Mouse (Mus musculus): ENCODE results near the gene Hinfp. TPM values are rescaled to one million over a fixed set of nuclear protein-coding genes. Genes with fewer than 3 reads are reported as not detected.
A peak's percentile ranks its signal among the peaks of the same experiment; 100 is the strongest.

Gene Hinfp
- polyA plus RNA-seq, 1 experiment, result 0.57 TPM

DNA sequence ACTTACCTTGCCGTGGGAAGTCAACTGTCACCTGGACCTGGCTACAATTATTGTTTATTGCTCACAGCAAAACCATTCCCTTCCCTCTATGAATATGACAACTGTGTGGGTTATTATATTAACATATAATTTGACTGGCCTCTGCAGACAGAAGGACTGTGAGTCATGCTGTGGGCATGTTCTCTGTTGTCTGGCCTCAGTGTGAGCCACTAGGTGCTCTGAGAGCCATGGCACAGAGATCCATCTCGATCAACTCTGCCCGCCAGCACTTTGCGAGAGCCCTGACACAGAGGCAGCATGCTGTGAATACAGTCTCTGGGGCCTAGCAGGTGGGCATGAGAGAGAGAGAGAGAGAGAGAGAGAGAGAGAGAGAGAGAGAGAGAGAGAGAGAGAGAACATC lies 35.5 kb downstream of the Hinfp start:
- Histone ChIP-seq H3K4me1 (ENCODE audit: control insufficient read depth) (peaks cover 25% of the 10 kb centered on the region), H3K36me3 (ENCODE audit: control insufficient read depth) (peaks cover 46% of the 10 kb centered on the region), H3K4me3 (replicated peaks) (no peak overlapping the region), H3K9me3 (ENCODE audit: control insufficient read depth, low read length) (peaks cover 3% of the 10 kb centered on the region; the same call in 1 of the 2 replicates), H3K27me3 (ENCODE audit: control insufficient read depth) (0 out of 2 replicates have a peak, but pooled peaks cover 3% of the 10 kb centered on the region)
- no peak for TF ChIP-seq GATA1 (IDR thresholded peaks at IDR 0.05; ENCODE audit: low read length)
- TF ChIP-seq TAL1 (IDR thresholded peaks at IDR 0.05; ENCODE audit: low read length), result no peak

DNA sequence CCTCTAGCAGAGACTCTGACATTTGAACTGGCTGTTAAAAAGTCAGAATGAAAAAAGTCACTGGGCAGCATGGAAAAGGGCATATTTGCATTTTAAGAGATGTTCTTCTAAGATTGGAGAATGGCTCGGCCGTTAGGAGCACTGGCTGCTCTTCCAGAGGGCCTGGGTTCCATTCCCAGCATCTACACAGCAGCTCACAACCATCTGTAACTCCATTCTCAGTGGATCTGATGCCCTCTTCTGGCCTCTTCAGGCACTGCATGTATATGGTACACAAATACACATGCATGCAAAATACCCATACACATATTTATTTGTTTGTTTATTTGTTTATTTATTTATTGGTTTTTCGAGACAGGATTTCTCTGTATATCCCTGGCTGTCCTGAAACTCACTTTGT lies 36.4 kb downstream of the Hinfp start:
- peaks cover 25% of the 10 kb centered on the region for H3K4me1 ChIP-seq (ENCODE audit: control insufficient read depth)

DNA sequence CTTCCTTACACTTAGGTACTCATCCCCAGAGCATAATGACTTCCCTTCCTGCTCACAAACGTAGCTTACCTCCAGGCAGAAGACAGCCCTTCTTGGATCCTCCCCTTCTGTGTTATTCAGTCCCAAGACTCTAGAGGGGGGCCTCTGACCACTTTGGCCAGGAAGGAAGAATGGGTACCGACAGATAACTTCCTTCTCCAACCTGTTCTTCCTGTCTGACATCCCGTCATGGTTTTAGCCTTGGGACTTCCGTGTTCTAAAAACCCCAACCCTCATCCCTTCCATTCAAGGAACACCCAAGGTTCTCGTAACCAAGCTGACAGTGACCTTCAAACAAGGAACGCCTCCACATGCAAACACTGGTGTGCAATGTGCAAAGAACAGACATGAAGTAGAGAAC lies 37.0 kb downstream of the Hinfp start, which contains the start of gene Nlrx1:
Gene Nlrx1 (minus strand): TSS at position 168 of the 400 bp plus-strand sequence.
- Histone ChIP-seq H3K9me3 (ENCODE audit: control insufficient read depth, low read length) (peaks cover 3% of the 10 kb centered on the region; the same call in 1 of the 2 replicates), H3K4me3 (replicated peaks) (peak within 1 kb of the TSS; percentile 71), H3K27me3 (ENCODE audit: control insufficient read depth) (0 out of 2 replicates have a peak, but pooled peaks cover 3% of the 10 kb centered on the region), H3K36me3 (ENCODE audit: control insufficient read depth) (peaks cover 31% of the 10 kb centered on the region), H3K4me1 (ENCODE audit: control insufficient read depth) (peaks cover 25% of the 10 kb centered on the region)
- TF ChIP-seq GATA1 (IDR thresholded peaks at IDR 0.05; ENCODE audit: low read length) (no peak), TAL1 (IDR thresholded peaks at IDR 0.05; ENCODE audit: low read length) (no peak)

More for the DNA sequence above, 36.4 kb downstream of the Hinfp start:
- no peak overlapping the region for H3K4me3 ChIP-seq (replicated peaks)
- H3K36me3 ChIP-seq (ENCODE audit: control insufficient read depth), result peaks cover 37% of the 10 kb centered on the region
- TF ChIP-seq TAL1 (IDR thresholded peaks at IDR 0.05; ENCODE audit: low read length), result no peak
- TF ChIP-seq GATA1 (IDR thresholded peaks at IDR 0.05; ENCODE audit: low read length), result no peak
- peaks cover 3% of the 10 kb centered on the region; the same call in 1 of the 2 replicates for H3K9me3 ChIP-seq (ENCODE audit: control insufficient read depth, low read length)
- 0 out of 2 replicates have a peak, but pooled peaks cover 3% of the 10 kb centered on the region for H3K27me3 ChIP-seq (ENCODE audit: control insufficient read depth)

DNA sequence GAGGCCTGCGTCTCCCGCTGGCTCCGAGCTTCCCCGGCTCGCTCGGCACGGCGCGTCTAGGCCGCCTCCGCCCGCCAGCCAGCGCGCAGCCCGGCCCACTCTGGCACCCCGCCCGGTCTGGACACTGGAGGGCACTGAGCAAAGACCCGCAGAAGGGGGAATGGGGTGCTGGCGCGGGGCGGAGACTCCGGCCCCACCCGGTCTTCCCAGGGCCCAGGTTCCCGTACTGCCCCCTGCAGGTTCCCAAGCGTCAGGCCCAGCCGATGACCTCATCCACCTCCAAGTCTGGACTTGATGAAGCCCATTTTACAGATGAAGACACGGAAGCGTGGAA lies 37.5 kb downstream of the Hinfp start:
- Histone ChIP-seq H3K4me3 (replicated peaks) (peak overlapping the region; percentile 71), H3K9me3 (ENCODE audit: control insufficient read depth, low read length) (peaks cover 3% of the 10 kb centered on the region; the same call in 1 of the 2 replicates), H3K27me3 (ENCODE audit: control insufficient read depth) (0 out of 2 replicates have a peak, but pooled peaks cover 3% of the 10 kb centered on the region), H3K36me3 (ENCODE audit: control insufficient read depth) (peaks cover 27% of the 10 kb centered on the region), H3K4me1 (ENCODE audit: control insufficient read depth) (peaks cover 25% of the 10 kb centered on the region)
- TF ChIP-seq TAL1 (IDR thresholded peaks at IDR 0.05; ENCODE audit: low read length) (no peak), GATA1 (IDR thresholded peaks at IDR 0.05; ENCODE audit: low read length) (no peak)

DNA sequence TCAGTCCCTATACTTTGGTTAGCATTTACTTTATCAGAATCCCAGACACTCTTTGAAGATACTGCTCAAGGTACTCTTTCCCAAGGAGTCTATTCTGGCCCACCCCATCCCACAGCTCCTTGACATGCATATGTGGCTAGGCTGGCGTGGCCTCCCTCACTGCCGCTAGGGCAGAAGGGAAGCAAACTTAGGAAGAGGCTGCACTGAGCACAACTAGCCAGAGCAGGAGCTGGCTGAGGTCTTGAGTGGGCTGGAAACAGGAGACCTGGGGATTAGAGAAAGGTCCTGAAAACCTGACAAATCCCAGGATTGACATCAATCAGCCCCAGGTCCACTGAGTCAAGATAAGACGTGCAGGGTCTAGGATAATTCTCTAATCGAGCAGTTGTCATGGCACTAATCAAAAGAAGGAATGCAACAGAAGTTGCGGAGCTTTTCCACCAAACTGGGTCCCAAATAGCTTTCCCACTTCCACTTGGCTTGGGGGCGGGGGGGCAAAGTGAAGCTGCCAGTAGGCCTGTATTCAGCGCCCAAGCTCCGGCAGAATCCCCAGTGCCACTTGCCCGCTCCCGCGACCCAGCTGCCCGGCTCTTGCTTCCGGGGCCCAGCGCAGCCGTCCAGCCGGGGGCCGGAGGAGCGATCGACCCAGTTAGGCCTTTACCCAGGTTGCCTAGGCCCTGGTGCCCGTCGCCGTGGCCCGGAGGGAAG lies 38.0 kb downstream of the Hinfp start:
- Histone ChIP-seq H3K4me3 (replicated peaks) (peak overlapping the region; percentile 71), H3K4me1 (ENCODE audit: control insufficient read depth) (peaks cover 23% of the 10 kb centered on the region), H3K36me3 (ENCODE audit: control insufficient read depth) (peaks cover 21% of the 10 kb centered on the region), H3K9me3 (ENCODE audit: control insufficient read depth, low read length) (peaks cover 3% of the 10 kb centered on the region; the same call in 1 of the 2 replicates), H3K27me3 (ENCODE audit: control insufficient read depth) (0 out of 2 replicates have a peak, but pooled peaks cover 3% of the 10 kb centered on the region)
- TF ChIP-seq TAL1 (IDR thresholded peaks at IDR 0.05; ENCODE audit: low read length) (no peak), GATA1 (IDR thresholded peaks at IDR 0.05; ENCODE audit: low read length) (no peak)

DNA sequence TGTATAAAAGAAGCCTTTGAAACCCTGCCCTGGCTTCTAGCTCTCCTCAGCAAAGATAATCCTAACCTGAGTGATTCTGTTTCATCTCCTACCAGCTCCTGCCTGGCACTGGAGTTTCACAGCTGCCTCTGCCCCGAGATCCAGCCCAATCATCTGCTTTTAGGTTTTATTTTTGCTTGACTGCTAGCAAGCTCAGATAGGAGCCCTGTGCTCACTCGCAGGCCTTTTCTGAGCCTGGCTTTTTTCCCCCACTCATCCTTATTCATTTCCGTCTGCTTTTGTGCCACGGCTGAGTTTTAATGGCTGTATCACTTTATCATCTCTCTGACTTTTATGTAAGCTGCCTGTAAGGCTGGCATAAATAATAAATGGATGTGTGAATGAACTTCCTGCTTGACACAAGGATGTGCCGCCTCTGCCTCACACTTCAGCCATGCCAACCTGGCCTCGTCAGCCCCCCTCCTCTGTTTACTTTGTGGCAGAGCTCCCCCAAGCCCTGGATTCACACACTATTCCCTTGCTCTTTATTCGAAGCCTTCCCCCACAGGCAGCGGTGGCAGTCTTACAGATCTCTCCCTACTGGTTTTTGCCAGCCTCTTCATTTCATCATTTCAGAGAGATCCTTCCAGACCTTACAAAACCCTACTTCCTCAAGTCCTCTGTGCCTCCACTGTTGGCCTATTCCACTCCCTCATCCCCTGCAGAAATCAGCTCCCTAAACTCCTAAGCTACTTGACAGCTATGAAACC lies 38.8 kb downstream of the Hinfp start:
- Histone ChIP-seq H3K36me3 (ENCODE audit: control insufficient read depth) (peaks cover 16% of the 10 kb centered on the region), H3K4me1 (ENCODE audit: control insufficient read depth) (peaks cover 22% of the 10 kb centered on the region), H3K27me3 (ENCODE audit: control insufficient read depth) (0 out of 2 replicates have a peak, but pooled peaks cover 3% of the 10 kb centered on the region), H3K9me3 (ENCODE audit: control insufficient read depth, low read length) (peaks cover 3% of the 10 kb centered on the region; the same call in 1 of the 2 replicates), H3K4me3 (replicated peaks) (no peak overlapping the region)
- no peak for TF ChIP-seq GATA1 (IDR thresholded peaks at IDR 0.05; ENCODE audit: low read length)
- TF ChIP-seq TAL1 (IDR thresholded peaks at IDR 0.05; ENCODE audit: low read length), result no peak

DNA sequence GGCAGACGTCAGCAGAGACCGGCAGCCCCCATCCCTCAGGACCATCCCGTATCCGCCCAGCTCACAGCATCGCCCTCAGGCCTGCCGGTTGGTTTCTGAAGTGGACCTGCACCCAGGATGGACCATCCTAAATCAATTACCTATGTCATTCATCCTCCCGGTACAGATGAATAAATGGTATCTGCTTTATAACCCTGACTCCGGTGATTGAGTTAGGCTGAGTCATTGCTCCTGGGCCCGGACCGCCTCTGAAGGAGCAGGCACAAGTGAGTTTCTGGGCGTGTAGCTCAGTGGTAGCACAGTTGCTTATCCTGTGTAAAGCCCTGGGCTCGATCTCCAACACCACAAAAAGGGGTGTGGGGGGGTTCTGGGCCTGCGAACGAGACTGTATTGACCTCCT lies 44.1 kb downstream of the Hinfp start:
- Histone ChIP-seq H3K36me3 (ENCODE audit: control insufficient read depth) (no peaks in the 10 kb centered on the region), H3K4me1 (ENCODE audit: control insufficient read depth) (no peaks in the 10 kb centered on the region; the same call in none of the 2 replicates)
- TF ChIP-seq TAL1 (IDR thresholded peaks at IDR 0.05; ENCODE audit: low read length) (no peak), GATA1 (IDR thresholded peaks at IDR 0.05; ENCODE audit: low read length) (no peak)

DNA sequence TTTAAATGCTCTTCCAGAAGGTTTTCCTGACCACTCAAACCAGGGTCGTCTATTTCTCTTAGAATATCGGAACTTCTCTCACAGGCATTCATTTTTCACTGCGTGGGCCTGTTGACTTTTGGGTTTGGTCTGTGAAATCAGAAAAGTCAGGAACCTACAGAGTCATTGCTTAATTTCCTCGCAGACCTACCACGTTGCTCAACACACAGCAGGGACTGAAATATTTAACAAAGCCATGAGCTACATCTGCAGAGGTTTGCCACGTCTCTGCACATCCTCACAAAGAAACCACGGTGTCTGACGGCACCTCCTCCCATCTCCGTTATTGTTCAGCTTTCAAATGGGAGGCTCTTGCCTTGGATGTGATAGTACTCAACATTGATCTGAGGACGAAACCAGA lies 46.5 kb downstream of the Hinfp start:
- no peaks in the 10 kb centered on the region; the same call in 1 of the 2 replicates for H3K4me1 ChIP-seq (ENCODE audit: control insufficient read depth)
- H3K27me3 ChIP-seq (ENCODE audit: control insufficient read depth), result no peaks in the 10 kb centered on the region
- H3K9me3 ChIP-seq (ENCODE audit: control insufficient read depth, low read length), result no peaks in the 10 kb centered on the region
- no peak overlapping the region for H3K4me3 ChIP-seq (replicated peaks)
- TF ChIP-seq GATA1 (IDR thresholded peaks at IDR 0.05; ENCODE audit: low read length), result no peak
- TF ChIP-seq TAL1 (IDR thresholded peaks at IDR 0.05; ENCODE audit: low read length), result no peak
- no peaks in the 10 kb centered on the region for H3K36me3 ChIP-seq (ENCODE audit: control insufficient read depth)

More for the DNA sequence above, 44.1 kb downstream of the Hinfp start:
- no peaks in the 10 kb centered on the region for H3K9me3 ChIP-seq (ENCODE audit: control insufficient read depth, low read length)
- no peak overlapping the region for H3K4me3 ChIP-seq (replicated peaks)
- H3K27me3 ChIP-seq (ENCODE audit: control insufficient read depth), result no peaks in the 10 kb centered on the region

DNA sequence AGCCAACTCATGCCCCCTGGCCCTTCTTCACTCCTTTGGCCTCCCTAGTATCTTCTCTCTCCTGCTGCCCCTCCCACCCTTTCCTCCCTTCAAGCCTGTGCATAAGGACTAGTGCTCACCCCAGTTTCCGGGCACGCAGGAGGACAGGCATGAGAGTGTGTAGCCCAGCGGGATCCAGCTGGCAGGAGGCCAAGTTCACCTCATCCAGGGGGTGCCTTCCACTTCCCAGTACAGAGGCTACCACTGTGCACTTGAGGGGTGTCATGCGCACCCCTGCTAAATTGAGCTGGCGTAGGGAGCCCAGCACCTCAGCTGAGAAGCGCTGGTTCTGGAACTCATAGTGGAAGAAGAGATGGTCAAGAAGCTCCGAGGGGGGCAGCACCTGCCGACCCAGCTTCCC lies 49.3 kb downstream of the Hinfp start:
- Histone ChIP-seq H3K4me3 (replicated peaks) (no peak overlapping the region), H3K36me3 (ENCODE audit: control insufficient read depth) (no peaks in the 10 kb centered on the region), H3K27me3 (ENCODE audit: control insufficient read depth) (no peaks in the 10 kb centered on the region; the same call in 1 of the 2 replicates), H3K9me3 (ENCODE audit: control insufficient read depth, low read length) (no peaks in the 10 kb centered on the region), H3K4me1 (ENCODE audit: control insufficient read depth) (peaks cover under 1% of the 10 kb centered on the region; the same call in 1 of the 2 replicates)
- TF ChIP-seq TAL1 (IDR thresholded peaks at IDR 0.05; ENCODE audit: low read length) (no peak), GATA1 (IDR thresholded peaks at IDR 0.05; ENCODE audit: low read length) (no peak)
